Comparison of ENCODE assay signal across 20 mouse cellular contexts in genomic region chr3:121618561-121618960, GRCm38 (mm10). TPM values are rescaled to one million over a fixed set of nuclear protein-coding genes. Genes with fewer than 3 reads are reported as not detected.
"Had no signal": no experiment of that assay in that cellular context is flagged by ENCODE, and none has a peak within 500 bp of the region (broad histone marks: within the 10 kb centered on the region; RNA-seq: fewer than 3 reads in every experiment).

No protein-coding gene starts in this region.

- H3K9me3 ChIP-seq: limb, embryonic 10.5 days; liver, embryonic 15.5 days; midbrain, embryonic 12.5 days; neural tube, embryonic 13.5 days had no signal

- H3K36me3 ChIP-seq: limb, embryonic 10.5 days; liver, embryonic 15.5 days; midbrain, embryonic 12.5 days; neural tube, embryonic 13.5 days had no signal

- DNase-seq: kidney, adult 2 months; kidney, postnatal 25 days; lung, adult 2 months; lung, postnatal 10 days; retina, postnatal 1 day; right cerebral cortex, postnatal 14 days; thymus, postnatal 4 days had no signal

- H3K4me3 ChIP-seq: limb, embryonic 10.5 days; liver, embryonic 15.5 days; midbrain, embryonic 12.5 days; neural tube, embryonic 13.5 days had no signal

- H3K4me1 ChIP-seq: limb, embryonic 10.5 days; liver, embryonic 15.5 days; midbrain, embryonic 12.5 days; neural tube, embryonic 13.5 days had no signal

- H3K27me3 ChIP-seq: liver, embryonic 15.5 days; midbrain, embryonic 12.5 days; neural tube, embryonic 13.5 days had no signal

- H3K27ac ChIP-seq: limb, embryonic 10.5 days; liver, embryonic 15.5 days; macrophage; midbrain, embryonic 12.5 days; neural tube, embryonic 13.5 days had no signal

RNA-seq across cellular contexts. Expression of gene 4930432M17Rik, which starts 52.0 kb away (rescaled TPM):
- total RNA-seq: left cerebral cortex, postnatal 10 days; megakaryocyte-erythroid progenitor cell, adult 5-6 weeks had no signal
- polyA plus RNA-seq: kidney, adult 2 months; kidney, embryonic 16.5 days; limb, embryonic 10.5 days; limb, embryonic 14.5 days; liver, embryonic 11.5 days; liver, embryonic 15.5 days; lung, adult 2 months; macrophage; midbrain, embryonic 12.5 days; midbrain, embryonic 16.5 days; neural tube, embryonic 13.5 days; small intestine, adult 2 months; stomach, embryonic 16.5 days had no signal
